Mouse (Mus musculus): Measurements from ENCODE around the gene Ctsk. TPM values are rescaled to one million over a fixed set of nuclear protein-coding genes. Genes with fewer than 3 reads are reported as not detected.

Ctsk gene
- total RNA-seq (2023), result 1.5 TPM

DNA sequence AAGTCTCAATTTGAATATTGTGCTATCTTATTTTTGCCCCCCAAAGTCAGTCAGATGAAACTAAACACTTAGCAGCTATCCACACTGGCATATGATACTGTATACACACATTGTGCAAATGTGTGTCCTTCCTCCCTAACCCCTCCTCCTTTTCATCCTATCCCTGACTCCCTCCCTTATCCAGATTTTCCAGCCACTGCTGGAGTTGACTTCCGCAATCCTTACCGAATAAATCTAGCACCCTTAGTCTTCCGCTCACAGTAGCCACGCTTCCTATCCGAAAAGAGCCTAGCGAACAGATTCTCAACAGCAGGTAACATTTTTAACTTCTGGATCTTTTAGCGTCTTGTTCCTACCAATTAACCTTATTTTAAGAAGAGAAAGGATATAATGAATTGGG, at the start of gene Ctsk:
Gene Ctsk, plus strand, starts transcription at position 233 of the 400 bp plus-strand sequence.

DNA sequence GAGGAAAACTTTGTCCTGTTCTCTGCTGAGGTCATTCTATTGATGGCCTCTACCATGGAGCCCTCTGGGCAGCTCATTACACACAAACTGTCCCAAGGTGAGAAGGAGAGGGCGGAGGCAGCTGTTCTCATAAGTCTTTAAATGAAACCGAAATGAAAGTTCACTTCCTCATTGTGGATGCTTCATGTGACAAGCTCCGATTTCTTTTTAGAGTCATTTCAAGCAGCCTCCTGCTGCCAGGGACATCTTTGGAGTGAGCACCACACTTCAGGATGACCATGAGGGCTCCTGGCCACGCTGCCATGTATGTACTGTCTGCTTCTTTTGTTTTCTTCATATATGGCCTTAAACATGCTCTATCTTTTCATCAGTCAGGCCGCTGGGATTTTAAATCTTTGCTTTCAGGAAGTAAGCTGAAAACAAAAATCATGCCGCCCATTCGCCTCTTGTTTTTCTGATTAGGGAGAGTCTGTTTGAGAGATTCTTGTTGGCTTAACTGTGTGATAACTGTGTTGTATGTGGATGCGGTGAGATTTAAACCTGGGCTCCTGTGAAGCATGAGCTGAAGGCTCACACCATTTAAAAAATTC, 27.7 kb downstream of the Ctsk start, which contains the start of gene Ctss:
Gene Ctss, plus strand, starts transcription at position 165 of the 590 bp plus-strand sequence.

Other genes starting within 250 kb of the Ctsk start
- gene Bnipl, start 248.1 kb upstream of the Ctsk start, total RNA-seq (2023), result not detected
- gene Mindy1, start 217.9 kb upstream of the Ctsk start, total RNA-seq (2023), result 20.9 TPM
- 8.8 TPM for gene Prune1, start 217.2 kb upstream of the Ctsk start, total RNA-seq (2023)
- 0.71 TPM for gene Anxa9, start 192.1 kb upstream of the Ctsk start, total RNA-seq (2023)
- gene Cers2, start 184.5 kb upstream of the Ctsk start, total RNA-seq (2023), result 106 TPM
- gene Setdb1, start 142.1 kb upstream of the Ctsk start, total RNA-seq (2023), result 33.3 TPM
- gene 4930558C23Rik, start 96.4 kb upstream of the Ctsk start, total RNA-seq (2023), result not detected
- gene Arnt, start 64.9 kb upstream of the Ctsk start, total RNA-seq (2023), result 74.5 TPM
- gene Ctss, start 27.5 kb downstream of the Ctsk start, total RNA-seq (2023), result 108 TPM
- gene Hormad1, start 60.4 kb downstream of the Ctsk start, total RNA-seq (2023), result not detected
- gene Golph3l, start 89.7 kb downstream of the Ctsk start, total RNA-seq (2023), result 23.1 TPM
- 123 TPM for gene Ensa, start 125.7 kb downstream of the Ctsk start, total RNA-seq (2023)
- 357 TPM for gene Mcl1, start 159.5 kb downstream of the Ctsk start, total RNA-seq (2023)
- gene Adamtsl4, start 188.7 kb downstream of the Ctsk start, total RNA-seq (2023), result 14.0 TPM
- 170 TPM for gene Ecm1, start 240.3 kb downstream of the Ctsk start, total RNA-seq (2023)